Mouse (Mus musculus) yolk sac, embryonic 10.5 days (tissue): ENCODE results near the gene 5031439G07Rik.
"Not testable (repeated sequence)": the region's sequence is repeated elsewhere in the genome, so short reads cannot be mapped to it uniquely, and the experiment has no call there.

ENCODE experiments used
- DNase-seq: peaks from one replicate; pipeline ENCODE4 v3.0.0-alpha.2; 2017; ENCODE audit warnings: low spot score

Gene 5031439G07Rik

GRCm38 (mm10) chr15:84987874-84988825 lies at the start of gene 5031439G07Rik:
TSS of gene 5031439G07Rik (minus strand) at chr15:84988551.
- peak; percentile 97 for DNase-seq

- no peak for DNase-seq
These were observed 49.0 kb upstream of the 5031439G07Rik start for GRCm38 (mm10) chr15:85037343-85037690.

GRCm38 (mm10) chr15:85036566-85037342 lies 48.4 kb upstream of the 5031439G07Rik start:
- DNase-seq, result peak; percentile 96

- DNase-seq, result not testable (repeated sequence)
These were observed 45.6 kb upstream of the 5031439G07Rik start for GRCm38 (mm10) chr15:85033916-85034315.

- DNase-seq, result no peak
These were observed 43.5 kb upstream of the 5031439G07Rik start for GRCm38 (mm10) chr15:85031866-85032265.

GRCm38 (mm10) chr15:85030643-85031042 lies 42.3 kb upstream of the 5031439G07Rik start:
- not testable (repeated sequence) for DNase-seq

GRCm38 (mm10) chr15:85028648-85029047 lies 40.3 kb upstream of the 5031439G07Rik start, which contains the start of gene Fam118a:
TSS of gene Fam118a (plus strand) at chr15:85028948.
- not testable (repeated sequence) for DNase-seq

- DNase-seq, result no peak
These were observed 39.4 kb upstream of the 5031439G07Rik start for GRCm38 (mm10) chr15:85027740-85028139.

GRCm38 (mm10) chr15:85026197-85026596 lies 37.8 kb upstream of the 5031439G07Rik start:
- DNase-seq, result no peak

- DNase-seq, result no peak
These were observed 33.9 kb upstream of the 5031439G07Rik start for GRCm38 (mm10) chr15:85022211-85022610.

- DNase-seq, result peak; percentile 83
These were observed 28.8 kb upstream of the 5031439G07Rik start, which contains the start of gene Upk3a for GRCm38 (mm10) chr15:85016951-85017664. TSS of gene Upk3a (plus strand) at chr15:85017141.

- DNase-seq, result no peak
These were observed 27.4 kb upstream of the 5031439G07Rik start for GRCm38 (mm10) chr15:85015771-85016170.

- DNase-seq, result peak; percentile 79
These were observed 24.3 kb upstream of the 5031439G07Rik start for GRCm38 (mm10) chr15:85012662-85013054.

- DNase-seq, result peak; percentile 67
These were observed 23.7 kb upstream of the 5031439G07Rik start for GRCm38 (mm10) chr15:85011895-85012661.

GRCm38 (mm10) chr15:85009666-85010065 lies 21.3 kb upstream of the 5031439G07Rik start:
- no peak for DNase-seq

- DNase-seq, result peak; percentile 75
These were observed 12.9 kb upstream of the 5031439G07Rik start for GRCm38 (mm10) chr15:85000984-85001982.

GRCm38 (mm10) chr15:84999911-85000310 lies 11.6 kb upstream of the 5031439G07Rik start:
- no peak for DNase-seq

- DNase-seq, result no peak
These were observed 9.6 kb upstream of the 5031439G07Rik start for GRCm38 (mm10) chr15:84997768-84998454.

GRCm38 (mm10) chr15:84995967-84996366 lies 7.6 kb upstream of the 5031439G07Rik start:
- DNase-seq, result no peak
